7 mouse cellular contexts compared by ENCODE assay signal in genomic region chr17:34603375-34604060, GRCm38 (mm10). TPM values are rescaled to one million over a fixed set of nuclear protein-coding genes. Genes with fewer than 3 reads are reported as not detected.
DNase-seq lines count a peak whose midpoint lies in the region; ATAC-seq and TF ChIP-seq lines count a peak whose summit lies in the region.

Gene Rnf5 (minus strand): TSS chr17:34603690.

- H3K9ac ChIP-seq in intestine, postnatal 0 days (ENCODE audit: low read depth, low read length), result peak within 1 kb of the TSS; percentile 85
- H3K9ac ChIP-seq in midbrain, embryonic 12.5 days (replicated peaks), result peak within 1 kb of the TSS; percentile 99

- H3K4me1 ChIP-seq in embryonic facial prominence, embryonic 10.5 days, result peaks cover 56% of the 10 kb centered on the region
- H3K4me1 ChIP-seq in intestine, postnatal 0 days (replicated peaks; ENCODE audit: control insufficient read depth, insufficient read depth, low read length), result peaks cover 7% of the 10 kb centered on the region; the same call in 1 of the 2 replicates
- peaks cover 46% of the 10 kb centered on the region for H3K4me1 ChIP-seq in midbrain, embryonic 12.5 days
- peaks cover 30% of the 10 kb centered on the region for H3K4me1 ChIP-seq in small intestine, adult 2 months (ENCODE audit: control insufficient read depth, insufficient read depth, insufficient read length, low read length)

- no peaks in the 10 kb centered on the region for H3K27me3 ChIP-seq in embryonic facial prominence, embryonic 10.5 days (replicated peaks; ENCODE audit: low read depth, poor library complexity, severe bottlenecking)
- H3K27me3 ChIP-seq in intestine, postnatal 0 days (replicated peaks; ENCODE audit: control insufficient read depth, insufficient read depth, low read length), result no peaks in the 10 kb centered on the region
- no peaks in the 10 kb centered on the region for H3K27me3 ChIP-seq in midbrain, embryonic 12.5 days
- H3K27me3 ChIP-seq in small intestine, adult 2 months (ENCODE audit: control insufficient read depth, insufficient read depth, low read length), result no peaks in the 10 kb centered on the region

- peak within 1 kb of the TSS; percentile 91 for H3K4me2 ChIP-seq in intestine, postnatal 0 days (replicated peaks; ENCODE audit: low read depth)
- peak within 1 kb of the TSS; percentile 99 for H3K4me2 ChIP-seq in midbrain, embryonic 12.5 days (replicated peaks)

- no peak for TF ChIP-seq CTCF in intestine, postnatal 0 days (IDR thresholded peaks at IDR 0.05; ENCODE audit: low read depth)
- no peak for TF ChIP-seq CTCF in small intestine, adult 2 months (IDR thresholded peaks at IDR 0.05; ENCODE audit: extremely low read depth, insufficient read length, insufficient replicate concordance, low read depth, low read length)

- TF ChIP-seq POLR2A in small intestine, adult 2 months (IDR thresholded peaks at IDR 0.05; ENCODE audit: low read depth, low read length), result peak; percentile 49; the same call in 1 of the 2 replicates

- WGBS in embryonic facial prominence, embryonic 10.5 days, result under 1% methylated on average over 30 of the region's 30 CpGs
- WGBS in intestine, postnatal 0 days, result 1% methylated on average over 30 of the region's 30 CpGs
- under 1% methylated on average over 30 of the region's 30 CpGs for WGBS in midbrain, embryonic 12.5 days
- WGBS in small intestine, adult 2 months, result 1% methylated on average over 30 of the region's 30 CpGs

- peak; percentile 95 for ATAC-seq in intestine, postnatal 0 days
- peak; percentile 94 for ATAC-seq in midbrain, embryonic 12.5 days (ENCODE audit: low FRiP score, low read depth)

- H3K36me3 ChIP-seq in embryonic facial prominence, embryonic 10.5 days (replicated peaks), result peaks cover 36% of the 10 kb centered on the region
- peaks cover 21% of the 10 kb centered on the region; the same call in 1 of the 2 replicates for H3K36me3 ChIP-seq in intestine, postnatal 0 days (ENCODE audit: control insufficient read depth, insufficient read depth)
- H3K36me3 ChIP-seq in midbrain, embryonic 12.5 days, result peaks cover 28% of the 10 kb centered on the region
- peaks cover 11% of the 10 kb centered on the region for H3K36me3 ChIP-seq in small intestine, adult 2 months (ENCODE audit: control insufficient read depth, insufficient read depth, low read length)

- peak within 1 kb of the TSS; percentile 96 for H3K4me3 ChIP-seq in embryonic facial prominence, embryonic 10.5 days
- H3K4me3 ChIP-seq in intestine, postnatal 0 days (ENCODE audit: low read depth, low read length), result peak within 1 kb of the TSS; percentile 79
- H3K4me3 ChIP-seq in midbrain, embryonic 12.5 days, result peak within 1 kb of the TSS; percentile 99
- peak within 1 kb of the TSS; percentile 97 for H3K4me3 ChIP-seq in small intestine, adult 2 months (ENCODE audit: low read depth, low read length)

- H3K9me3 ChIP-seq in embryonic facial prominence, embryonic 10.5 days, result no peaks in the 10 kb centered on the region
- no peaks in the 10 kb centered on the region for H3K9me3 ChIP-seq in intestine, postnatal 0 days (ENCODE audit: control insufficient read depth)
- no peaks in the 10 kb centered on the region for H3K9me3 ChIP-seq in midbrain, embryonic 12.5 days

- DNase-seq in adrenal gland, postnatal 10 days, result peak; percentile 98
- no peak for DNase-seq in embryonic facial prominence, embryonic 10.5 days (ENCODE audit: low spot score)
- DNase-seq in gonadal fat pad, adult 2 months (ENCODE audit: low read depth), result peak; percentile 100
- DNase-seq in left cerebral cortex, postnatal 4 days, result peak; percentile 98

- peak within 1 kb of the TSS; percentile 95 for H3K27ac ChIP-seq in embryonic facial prominence, embryonic 10.5 days (replicated peaks)
- H3K27ac ChIP-seq in intestine, postnatal 0 days (ENCODE audit: low read depth, low read length), result peak within 1 kb of the TSS; percentile 91
- H3K27ac ChIP-seq in midbrain, embryonic 12.5 days (replicated peaks), result peak within 1 kb of the TSS; percentile 94
- H3K27ac ChIP-seq in small intestine, adult 2 months (ENCODE audit: insufficient read depth, low read depth, low read length), result peak within 1 kb of the TSS; percentile 100

- intact Hi-C loops in left cerebral cortex, postnatal 4 days (cut with DNase I), result no loop called here

RNA-seq across cellular contexts. Expression of gene Rnf5, which starts in this region (rescaled TPM):
- 10 to 100 TPM; 70.4 to 71.5 TPM for total RNA-seq in adrenal gland, postnatal 10 days (2021)
- 165 and 172 TPM in 2 replicates for polyA plus RNA-seq in embryonic facial prominence, embryonic 10.5 days (2016; fragmentation: Nextera tagmentation; extraction: Ambion mirVana)
- polyA plus RNA-seq in gonadal fat pad, adult 2 months (2012; rRNA removed), result 99.2 and 108 TPM in 2 replicates
- polyA plus RNA-seq in intestine, postnatal 0 days (2015; fragmentation: Nextera tagmentation; extraction: Ambion mirVana), result 123 and 135 TPM in 2 replicates
- 100 to 1,000 TPM; 106 to 109 TPM for total RNA-seq in left cerebral cortex, postnatal 4 days (2021)
- 240 and 243 TPM in 2 replicates for polyA plus RNA-seq in midbrain, embryonic 12.5 days (2016; fragmentation: Nextera tagmentation; extraction: Ambion mirVana)
- polyA plus RNA-seq in small intestine, adult 2 months (2012; rRNA removed), result 66.7 and 147 TPM in 2 replicates
